Mouse (Mus musculus) liver, embryonic 13.5 days (tissue): ENCODE measurements around the gene Olfr518. TPM values are rescaled to one million over a fixed set of nuclear protein-coding genes. Genes with fewer than 3 reads are reported as not detected.

ENCODE experiments used
- polyA plus RNA-seq: library from polyadenylated mRNA; unstranded; fragments of >200 nt; fragmentation: Nextera tagmentation; extraction: Ambion mirVana; gene quantifications from 2 replicates; pipeline ENCODE4 v1.2.1, GENCODE M21; 2015

Olfr518 gene
- polyA plus RNA-seq, 1 experiment from 2014 or later: not detected

Other genes with a start within 250 kb of the Olfr518 start
- gene Olfr509, start 233.1 kb downstream of the Olfr518 start, polyA plus RNA-seq: not detected in 2 replicates
- not detected in 2 replicates for gene Olfr510, start 218.6 kb downstream of the Olfr518 start, polyA plus RNA-seq
- not detected in 2 replicates for gene Olfr512, start 171.7 kb downstream of the Olfr518 start, polyA plus RNA-seq
- gene Olfr513, start 134.0 kb downstream of the Olfr518 start, polyA plus RNA-seq: not detected in 2 replicates
- gene Olfr514, start 59.0 kb downstream of the Olfr518 start, polyA plus RNA-seq: not detected in 2 replicates
- gene Olfr516, start 34.5 kb downstream of the Olfr518 start, polyA plus RNA-seq: not detected in 2 replicates
- gene Olfr517, start 12.6 kb downstream of the Olfr518 start, polyA plus RNA-seq: not detected in 2 replicates
- not detected in 2 replicates for gene Olfr519, start 9.4 kb upstream of the Olfr518 start, polyA plus RNA-seq
- gene Nlrp10, start 45.2 kb upstream of the Olfr518 start, polyA plus RNA-seq: 0.02 and 0.07 TPM in 2 replicates
- gene Eif3f, start 49.4 kb upstream of the Olfr518 start, polyA plus RNA-seq: 40.6 and 48.6 TPM in 2 replicates
- 0.06 and 0.07 TPM in 2 replicates for gene Tub, start 65.3 kb upstream of the Olfr518 start, polyA plus RNA-seq
- 0.64 and 0.73 TPM in 2 replicates for gene Ric3, start 198.3 kb upstream of the Olfr518 start, polyA plus RNA-seq